Mouse (Mus musculus): Measurements from ENCODE around the gene Epor.

- TF ChIP-seq EP300 (IDR thresholded peaks at IDR 0.05; ENCODE audit: insufficient read depth, low read depth, low read length): peak; percentile 23; the same call in 1 of the 2 replicates
- no peak for TF ChIP-seq CTCF (IDR thresholded peaks at IDR 0.05; ENCODE audit: low read depth, low read length)
These were observed 15.3 kb upstream of the Epor start for GRCm38 (mm10) chr9:21978398-21979128.

All from ES-Bruce4 (cell line).